Mouse (Mus musculus) gonadal fat pad, adult 2 months (tissue): ENCODE results near the gene Zfp62. TPM values are rescaled to one million over a fixed set of nuclear protein-coding genes. Genes with fewer than 3 reads are reported as not detected.

Experiments used
- polyA plus RNA-seq: library from polyadenylated mRNA; depleted of rRNA; stranded (reverse); fragments of >200 nt; gene quantifications from 2 replicates; pipeline ENCODE4 v1.2.3, GENCODE M21; 2012; rRNA removed

Gene Zfp62
- polyA plus RNA-seq, 1 experiment, result 3.0 TPM

Other genes starting within 250 kb of the Zfp62 start
- gene Olfr56, start 224.4 kb upstream of the Zfp62 start, polyA plus RNA-seq, result 0.49 and 0.63 TPM in 2 replicates
- gene 9930111J21Rik1, start 223.9 kb upstream of the Zfp62 start, polyA plus RNA-seq, result 1.8 and 4.0 TPM in 2 replicates
- 0.03 and 0.12 TPM in 2 replicates for gene Gm12185, start 211.1 kb upstream of the Zfp62 start, polyA plus RNA-seq
- gene Tgtp1, start 209.1 kb upstream of the Zfp62 start, polyA plus RNA-seq, result 1.3 and 2.6 TPM in 2 replicates
- 1.9 and 2.1 TPM in 2 replicates for gene 9930111J21Rik2, start 152.1 kb upstream of the Zfp62 start, polyA plus RNA-seq
- gene Tgtp2, start 139.1 kb upstream of the Zfp62 start, polyA plus RNA-seq, result 3.8 and 6.6 TPM in 2 replicates
- 3.7 and 4.8 TPM in 2 replicates for gene Ifi47, start 126.7 kb upstream of the Zfp62 start, polyA plus RNA-seq
- gene Olfr1396, start 88.4 kb upstream of the Zfp62 start, polyA plus RNA-seq, result 0.27 and 0.38 TPM in 2 replicates
- 0.12 TPM in 1 of 2 replicates, not detected in the other for gene Olfr1395, start 61.0 kb upstream of the Zfp62 start, polyA plus RNA-seq
- not detected in 2 replicates for gene Olfr1394, start 48.9 kb upstream of the Zfp62 start, polyA plus RNA-seq
- 14.9 and 19.2 TPM in 2 replicates for gene Btnl9, start 16.1 kb upstream of the Zfp62 start, polyA plus RNA-seq
- gene Mgat1, start 40.9 kb downstream of the Zfp62 start, polyA plus RNA-seq, result 113 and 126 TPM in 2 replicates
- 0.09 and 0.11 TPM in 2 replicates for gene Olfr1393, start 75.0 kb downstream of the Zfp62 start, polyA plus RNA-seq
- gene Olfr1392, start 82.0 kb downstream of the Zfp62 start, polyA plus RNA-seq, result 0.04 and 0.05 TPM in 2 replicates
- not detected in 2 replicates for gene Olfr10, start 101.4 kb downstream of the Zfp62 start, polyA plus RNA-seq
- gene Olfr1391, start 119.5 kb downstream of the Zfp62 start, polyA plus RNA-seq, result not detected in 2 replicates
- not detected in 2 replicates for gene Olfr1390, start 131.9 kb downstream of the Zfp62 start, polyA plus RNA-seq
- not detected in 2 replicates for gene Olfr1389, start 219.8 kb downstream of the Zfp62 start, polyA plus RNA-seq
- gene Olfr1388, start 233.3 kb downstream of the Zfp62 start, polyA plus RNA-seq, result 0.63 and 1.9 TPM in 2 replicates